Mouse (Mus musculus): ENCODE results near the gene Cd300c. TPM values are rescaled to one million over a fixed set of nuclear protein-coding genes. Genes with fewer than 3 reads are reported as not detected.
"Not testable (repeated sequence)": the region's sequence is repeated elsewhere in the genome, so short reads cannot be mapped to it uniquely, and the experiment has no call there.

Gene Cd300c
- polyA plus RNA-seq (2015; fragmentation: Nextera tagmentation; extraction: Ambion mirVana) = 0.16 TPM in 1 of 2 replicates, not detected in the other

GRCm38 (mm10) chr11:114968752-114969207, at the start of gene Cd300c:
Gene Cd300c, minus strand, starts transcription at chr11:114969157.
- 54% methylated on average over 9 of the region's 9 CpGs for WGBS (ENCODE audit: insufficient replicate concordance)
- no peaks in the 10 kb centered on the region for H3K27me3 ChIP-seq
- H3K9ac ChIP-seq = no peak within 1 kb of the TSS
- H3K4me3 ChIP-seq (replicated peaks) = no peak within 1 kb of the TSS
- DNase-seq (no peak), ATAC-seq (ENCODE audit: low read depth) (0 out of 2 replicates have a peak, but pooled peaks have one; percentile 34)
- peaks cover 12% of the 10 kb centered on the region; the same call in 1 of the 2 replicates for H3K9me3 ChIP-seq (replicated peaks)
- H3K27ac ChIP-seq = no peak within 1 kb of the TSS; the same call in 1 of the 2 replicates
- H3K4me2 ChIP-seq = no peak within 1 kb of the TSS
- no peaks in the 10 kb centered on the region for H3K36me3 ChIP-seq
- no peaks in the 10 kb centered on the region for H3K4me1 ChIP-seq (replicated peaks)

GRCm38 (mm10) chr11:115016093-115016492, 47.1 kb upstream of the Cd300c start, which contains the start of gene Cd300ld2:
Gene Cd300ld2, minus strand, starts transcription at chr11:115016193.
- H3K4me2 ChIP-seq; H3K9me3 ChIP-seq (replicated peaks); ATAC-seq (ENCODE audit: low read depth); H3K27ac ChIP-seq; H3K4me1 ChIP-seq (replicated peaks); H3K36me3 ChIP-seq; H3K9ac ChIP-seq; DNase-seq; H3K4me3 ChIP-seq (replicated peaks); H3K27me3 ChIP-seq: not testable (repeated sequence)
- WGBS (ENCODE audit: insufficient replicate concordance) = no CpG with 5 or more reads among the region's 7 CpGs

GRCm38 (mm10) chr11:115004070-115004469, 35.1 kb upstream of the Cd300c start:
- Histone ChIP-seq H3K27ac (peak overlapping the region; percentile 34; the same call in 1 of the 2 replicates), H3K36me3 (no peaks in the 10 kb centered on the region), H3K27me3 (no peaks in the 10 kb centered on the region), H3K4me3 (replicated peaks) (no peak overlapping the region), H3K9ac (no peak overlapping the region), H3K4me2 (no peak overlapping the region), H3K4me1 (replicated peaks) (no peaks in the 10 kb centered on the region), H3K9me3 (replicated peaks) (no peaks in the 10 kb centered on the region)
- DNase-seq (peak; percentile 5), ATAC-seq (ENCODE audit: low read depth) (peak; percentile 23; the same call in 1 of the 2 replicates)
- 21% methylated on average over 5 of the region's 5 CpGs for WGBS (ENCODE audit: insufficient replicate concordance)

- WGBS (ENCODE audit: insufficient replicate concordance) = 38% methylated on average over 7 of the region's 7 CpGs
- DNase-seq (no peak), ATAC-seq (ENCODE audit: low read depth) (no peak)
- Histone ChIP-seq H3K36me3 (no peaks in the 10 kb centered on the region), H3K27ac (peak within 1 kb of the TSS; percentile 29; the same call in 1 of the 2 replicates), H3K9me3 (replicated peaks) (no peaks in the 10 kb centered on the region), H3K27me3 (no peaks in the 10 kb centered on the region), H3K4me1 (replicated peaks) (no peaks in the 10 kb centered on the region), H3K9ac (no peak within 1 kb of the TSS), H3K4me2 (no peak within 1 kb of the TSS), H3K4me3 (replicated peaks) (no peak within 1 kb of the TSS)
These were observed 32.6 kb upstream of the Cd300c start, which contains the start of gene Cd300c2 for GRCm38 (mm10) chr11:115001474-115002040. Gene Cd300c2, minus strand, starts transcription at chr11:115001880.

- Histone ChIP-seq H3K4me2 (no peak within 1 kb of the TSS), H3K4me1 (replicated peaks) (no peaks in the 10 kb centered on the region), H3K4me3 (replicated peaks) (no peak within 1 kb of the TSS), H3K27ac (no peak within 1 kb of the TSS), H3K9ac (no peak within 1 kb of the TSS), H3K9me3 (replicated peaks) (no peaks in the 10 kb centered on the region), H3K27me3 (no peaks in the 10 kb centered on the region), H3K36me3 (no peaks in the 10 kb centered on the region)
- no peak for ATAC-seq (ENCODE audit: low read depth)
- DNase-seq = no peak
- WGBS (ENCODE audit: insufficient replicate concordance) = 28% methylated on average over 4 of the region's 4 CpGs
These were observed 20.8 kb upstream of the Cd300c start, which contains the start of gene Cd300ld for GRCm38 (mm10) chr11:114989793-114990192. Gene Cd300ld, minus strand, starts transcription at chr11:114989922.

GRCm38 (mm10) chr11:114981866-114982265, 12.9 kb upstream of the Cd300c start:
- ATAC-seq (ENCODE audit: low read depth) (no peak), DNase-seq (no peak)
- no peak overlapping the region for H3K9ac ChIP-seq
- H3K4me2 ChIP-seq = no peak overlapping the region
- no peak overlapping the region for H3K4me3 ChIP-seq (replicated peaks)
- no peak overlapping the region for H3K27ac ChIP-seq
- no peaks in the 10 kb centered on the region for H3K36me3 ChIP-seq
- peaks cover 5% of the 10 kb centered on the region; the same call in 1 of the 2 replicates for H3K9me3 ChIP-seq (replicated peaks)
- no peaks in the 10 kb centered on the region for H3K27me3 ChIP-seq
- H3K4me1 ChIP-seq (replicated peaks) = no peaks in the 10 kb centered on the region
- WGBS (ENCODE audit: insufficient replicate concordance) = 51% methylated on average over 4 of the region's 4 CpGs

GRCm38 (mm10) chr11:114972726-114973125, 3.8 kb upstream of the Cd300c start:
- H3K4me1 ChIP-seq (replicated peaks) = no peaks in the 10 kb centered on the region
- no peaks in the 10 kb centered on the region for H3K36me3 ChIP-seq
- no peaks in the 10 kb centered on the region for H3K27me3 ChIP-seq
- H3K9ac ChIP-seq = no peak overlapping the region
- DNase-seq (no peak), ATAC-seq (ENCODE audit: low read depth) (no peak)
- H3K27ac ChIP-seq = no peak overlapping the region
- peaks cover 20% of the 10 kb centered on the region; the same call in 1 of the 2 replicates for H3K9me3 ChIP-seq (replicated peaks)
- no peak overlapping the region for H3K4me2 ChIP-seq
- no peak overlapping the region for H3K4me3 ChIP-seq (replicated peaks)
- 74% methylated on average over 10 of the region's 10 CpGs for WGBS (ENCODE audit: insufficient replicate concordance)

GRCm38 (mm10) chr11:114965182-114965828, 3.7 kb downstream of the Cd300c start:
- Histone ChIP-seq H3K27ac (no peak overlapping the region), H3K36me3 (no peaks in the 10 kb centered on the region), H3K27me3 (no peaks in the 10 kb centered on the region), H3K9me3 (replicated peaks) (no peaks in the 10 kb centered on the region), H3K4me2 (no peak overlapping the region), H3K4me1 (replicated peaks) (no peaks in the 10 kb centered on the region), H3K4me3 (replicated peaks) (no peak overlapping the region), H3K9ac (no peak overlapping the region)
- DNase-seq (no peak), ATAC-seq (ENCODE audit: low read depth) (no peak)
- 18% methylated on average over 3 of the region's 3 CpGs for WGBS (ENCODE audit: insufficient replicate concordance)

- Histone ChIP-seq H3K36me3 (no peaks in the 10 kb centered on the region), H3K27me3 (no peaks in the 10 kb centered on the region), H3K4me1 (replicated peaks) (no peaks in the 10 kb centered on the region), H3K4me2 (no peak overlapping the region), H3K9ac (no peak overlapping the region), H3K9me3 (replicated peaks) (no peaks in the 10 kb centered on the region), H3K4me3 (replicated peaks) (no peak overlapping the region), H3K27ac (no peak overlapping the region)
- no peak for DNase-seq
- ATAC-seq (ENCODE audit: low read depth) = no peak
- 21% methylated on average over 1 of the region's 1 CpGs for WGBS (ENCODE audit: insufficient replicate concordance)
These were observed 8.6 kb downstream of the Cd300c start for GRCm38 (mm10) chr11:114960369-114960768.

- Histone ChIP-seq H3K9ac (no peak within 1 kb of the TSS), H3K36me3 (no peaks in the 10 kb centered on the region), H3K27me3 (no peaks in the 10 kb centered on the region), H3K4me2 (no peak within 1 kb of the TSS), H3K9me3 (replicated peaks) (no peaks in the 10 kb centered on the region), H3K4me1 (replicated peaks) (no peaks in the 10 kb centered on the region; the same call in 1 of the 2 replicates), H3K27ac (no peak within 1 kb of the TSS), H3K4me3 (replicated peaks) (no peak within 1 kb of the TSS)
- DNase-seq (no peak), ATAC-seq (ENCODE audit: low read depth) (no peak)
- WGBS (ENCODE audit: insufficient replicate concordance) = 23% methylated on average over 6 of the region's 6 CpGs
These were observed 34.8 kb downstream of the Cd300c start, which contains the start of gene Cd300lb for GRCm38 (mm10) chr11:114934144-114934543. Gene Cd300lb, minus strand, starts transcription at chr11:114934386.

GRCm38 (mm10) chr11:114933591-114933990, 35.4 kb downstream of the Cd300c start:
- no peaks in the 10 kb centered on the region for H3K27me3 ChIP-seq
- 50% methylated on average over 4 of the region's 4 CpGs for WGBS (ENCODE audit: insufficient replicate concordance)
- ATAC-seq (ENCODE audit: low read depth) (no peak), DNase-seq (no peak)
- H3K4me3 ChIP-seq (replicated peaks) = no peak overlapping the region
- H3K9me3 ChIP-seq (replicated peaks) = no peaks in the 10 kb centered on the region
- H3K4me2 ChIP-seq = no peak overlapping the region
- no peak overlapping the region for H3K27ac ChIP-seq
- H3K36me3 ChIP-seq = no peaks in the 10 kb centered on the region
- no peak overlapping the region for H3K9ac ChIP-seq
- H3K4me1 ChIP-seq (replicated peaks) = no peaks in the 10 kb centered on the region; the same call in 1 of the 2 replicates
